Mouse (Mus musculus) bone marrow, adult 2 months (tissue): ENCODE measurements around the gene Nav3. TPM values are rescaled to one million over a fixed set of nuclear protein-coding genes. Genes with fewer than 3 reads are reported as not detected.

Experiments
- H3K27ac ChIP-seq: fragments of 200-500 bp; 2 replicates; pipeline ENCODE4 v1.5.1; 2012; ENCODE audit warnings: low read depth, mild to moderate bottlenecking, control low read depth, inconsistent platforms, low read length; ENCODE audit not compliant: control insufficient read depth, poor library complexity, insufficient read depth
- H3K4me1 ChIP-seq: fragments of 200-500 bp; 2 replicates; pipeline ENCODE4 v1.6.1; 2011; ENCODE audit warnings: low read length; ENCODE audit not compliant: control insufficient read depth, insufficient read depth
- H3K4me3 ChIP-seq: fragments of 200-500 bp; replicated peaks from 2 replicates; pipeline ENCODE3; 2011; ENCODE audit warnings: mild to moderate bottlenecking, low read depth, low read length, control low read depth; ENCODE audit not compliant: control insufficient read depth
- CTCF ChIP-seq: fragments of 200-500 bp; IDR thresholded peaks from 2 replicates; pipeline ENCODE4 v1.5.1; 2011; ENCODE audit warnings: low read length, control low read depth; ENCODE audit not compliant: control insufficient read depth, insufficient read depth
- POLR2A ChIP-seq: fragments of 200-500 bp; IDR thresholded peaks from 2 replicates; pipeline ENCODE4 v1.6.1; 2011; ENCODE audit warnings: low read depth, mild to moderate bottlenecking, control low read depth, low read length, borderline replicate concordance; ENCODE audit not compliant: control insufficient read depth
- WGBS: fragments of 180-500 bp; shearing (Covaris S2); methylation state at CpG from one replicate; pipeline ENCODE4 v1.1.7; 2018; 5-methylcytosine and 5-hydroxymethylcytosine counted together
- polyA plus RNA-seq: library from polyadenylated mRNA; stranded (reverse); fragments of >200 nt; gene quantifications from 2 replicates; pipeline ENCODE4 v1.2.4, GENCODE M21; 2011; ENCODE audit warnings: low replicate concordance; ENCODE audit not compliant: missing spikeins, insufficient read depth, insufficient read length

Nav3 gene
- polyA plus RNA-seq, 1 experiment: 2.0 TPM

- no peak overlapping the region for H3K4me3 ChIP-seq
- no peak overlapping the region for H3K27ac ChIP-seq
- TF ChIP-seq POLR2A: no peak
- H3K4me1 ChIP-seq: no peaks in the 10 kb centered on the region
- 58% methylated on average over 5 of the region's 5 CpGs for WGBS
Observed at GRCm38 (mm10) chr10:109806782-109807493, 649.1 kb downstream of the Nav3 start.

- no peaks in the 10 kb centered on the region for H3K4me1 ChIP-seq
- H3K4me3 ChIP-seq: no peak overlapping the region
- H3K27ac ChIP-seq: no peak overlapping the region
- TF ChIP-seq POLR2A (no peak), CTCF (no peak)
Observed at GRCm38 (mm10) chr10:109803441-109803840, 652.6 kb downstream of the Nav3 start.

GRCm38 (mm10) chr10:109802236-109802635, 653.8 kb downstream of the Nav3 start:
- TF ChIP-seq CTCF (no peak), POLR2A (no peak)
- 45% methylated on average over 1 of the region's 1 CpGs for WGBS
- H3K4me1 ChIP-seq: no peaks in the 10 kb centered on the region

GRCm38 (mm10) chr10:109799246-109799645, 656.8 kb downstream of the Nav3 start:
- Histone ChIP-seq H3K27ac (no peak overlapping the region), H3K4me3 (no peak overlapping the region), H3K4me1 (no peaks in the 10 kb centered on the region)
- 80% methylated on average over 6 of the region's 6 CpGs for WGBS
- no peak for TF ChIP-seq POLR2A
- no peak for TF ChIP-seq CTCF

More at GRCm38 (mm10) chr10:109802236-109802635, 653.8 kb downstream of the Nav3 start:
- Histone ChIP-seq H3K4me3 (no peak overlapping the region), H3K27ac (no peak overlapping the region)

GRCm38 (mm10) chr10:109796981-109797380, 659.0 kb downstream of the Nav3 start:
- H3K4me3 ChIP-seq: no peak overlapping the region
- no peak for TF ChIP-seq POLR2A
- TF ChIP-seq CTCF: no peak
- 63% methylated on average over 3 of the region's 3 CpGs for WGBS
- H3K27ac ChIP-seq: no peak overlapping the region
- no peaks in the 10 kb centered on the region for H3K4me1 ChIP-seq

- Histone ChIP-seq H3K27ac (no peak overlapping the region), H3K4me3 (no peak overlapping the region), H3K4me1 (no peaks in the 10 kb centered on the region)
- TF ChIP-seq POLR2A: no peak
- TF ChIP-seq CTCF: no peak
- 80% methylated on average over 4 of the region's 4 CpGs for WGBS
Observed at GRCm38 (mm10) chr10:109793491-109793890, 662.5 kb downstream of the Nav3 start.

GRCm38 (mm10) chr10:109788728-109789127, 667.3 kb downstream of the Nav3 start:
- 68% methylated on average over 2 of the region's 2 CpGs for WGBS
- H3K4me3 ChIP-seq: no peak overlapping the region
- no peaks in the 10 kb centered on the region for H3K4me1 ChIP-seq
- H3K27ac ChIP-seq: no peak overlapping the region
- TF ChIP-seq CTCF (no peak), POLR2A (no peak)

GRCm38 (mm10) chr10:109779109-109779508, 676.9 kb downstream of the Nav3 start:
- H3K27ac ChIP-seq: no peak overlapping the region
- 90% methylated on average over 4 of the region's 4 CpGs for whole genome bisulfite sequencing
- no peaks in the 10 kb centered on the region for H3K4me1 ChIP-seq
- H3K4me3 ChIP-seq: no peak overlapping the region
- TF ChIP-seq POLR2A (no peak), CTCF (no peak)

GRCm38 (mm10) chr10:109769092-109769491, 686.9 kb downstream of the Nav3 start:
- H3K4me3 ChIP-seq: no peak overlapping the region
- no peaks in the 10 kb centered on the region for H3K4me1 ChIP-seq
- 81% methylated on average over 8 of the region's 8 CpGs for WGBS
- no peak overlapping the region for H3K27ac ChIP-seq
- TF ChIP-seq POLR2A: no peak
- TF ChIP-seq CTCF: no peak
